Mouse (Mus musculus) bone marrow macrophage, adult 2 months (primary cell): Measurements from ENCODE around the gene Gtf2i. TPM values are rescaled to one million over a fixed set of nuclear protein-coding genes. Genes with fewer than 3 reads are reported as not detected.

ENCODE experiments used
- H3K27ac ChIP-seq: 2 replicates; pipeline ENCODE4 v1.5.1; 2012; ENCODE audit warnings: low read depth, low read length; ENCODE audit not compliant: insufficient read depth
- H3K4me1 ChIP-seq: 2 replicates; pipeline ENCODE4 v1.6.1; 2012; ENCODE audit warnings: low read length; ENCODE audit not compliant: control insufficient read depth, insufficient read depth
- H3K4me3 ChIP-seq: 2 replicates; pipeline ENCODE4 v1.5.1; 2012; ENCODE audit warnings: mild to moderate bottlenecking, low read length, moderate library complexity; ENCODE audit not compliant: insufficient read depth
- CTCF ChIP-seq: IDR thresholded peaks from 2 replicates; pipeline ENCODE4 v1.5.1; 2012; ENCODE audit warnings: low read depth, mild to moderate bottlenecking, low read length, moderate library complexity
- POLR2A ChIP-seq: IDR thresholded peaks from 2 replicates; pipeline ENCODE4 v1.6.1; 2012; ENCODE audit warnings: mild to moderate bottlenecking, low read depth, low read length, borderline replicate concordance
- polyA plus RNA-seq: library from polyadenylated mRNA; stranded (reverse); fragments of >200 nt; gene quantifications from 2 replicates; pipeline ENCODE4 v1.2.4, GENCODE M21; 2012; ENCODE audit not compliant: missing spikeins, insufficient read depth, insufficient read length

Gtf2i gene
- polyA plus RNA-seq, 1 experiment = 67.3 TPM

DNA sequence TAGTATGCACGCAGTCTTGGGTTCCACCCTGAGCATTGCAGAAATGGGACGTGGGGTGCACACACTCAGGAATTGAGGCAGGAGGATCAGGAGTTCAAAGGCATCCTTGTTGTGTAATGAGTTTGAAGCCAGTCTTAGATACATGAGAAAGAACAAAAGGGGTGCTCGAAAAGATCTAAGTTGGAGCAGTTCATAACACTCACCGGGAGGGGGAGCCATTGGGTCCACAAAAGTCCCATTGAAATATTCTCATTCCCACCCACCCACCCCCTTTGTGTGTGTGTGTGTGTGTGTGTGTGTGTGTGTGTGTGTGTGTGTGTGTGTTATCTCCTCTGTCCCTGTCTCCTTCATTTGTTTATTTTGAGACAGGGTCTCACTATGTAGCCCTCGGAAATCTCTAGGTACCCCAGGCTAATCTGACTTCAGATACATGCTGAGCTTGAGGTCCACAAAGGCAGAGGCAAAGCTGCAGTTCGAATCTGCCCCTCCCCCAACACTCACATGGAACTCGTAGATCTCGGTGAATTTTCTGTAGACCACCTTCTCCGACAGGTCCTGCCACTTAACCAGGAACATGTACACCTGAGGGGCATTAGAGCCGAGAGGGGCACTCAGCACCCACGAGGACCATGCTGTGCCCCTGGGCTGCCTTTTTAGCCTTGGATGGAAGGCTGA, 86.8 kb downstream of the Gtf2i start:
- peak overlapping the region; percentile 87 for H3K4me3 ChIP-seq
- TF ChIP-seq POLR2A (no peak), CTCF (no peak; the same call in 1 of the 2 replicates)
- peak overlapping the region; percentile 86 for H3K27ac ChIP-seq
- peaks cover 30% of the 10 kb centered on the region for H3K4me1 ChIP-seq

GRCm38 (mm10) chr5:134226946-134227345, 87.6 kb downstream of the Gtf2i start:
- peaks cover 27% of the 10 kb centered on the region for H3K4me1 ChIP-seq

DNA sequence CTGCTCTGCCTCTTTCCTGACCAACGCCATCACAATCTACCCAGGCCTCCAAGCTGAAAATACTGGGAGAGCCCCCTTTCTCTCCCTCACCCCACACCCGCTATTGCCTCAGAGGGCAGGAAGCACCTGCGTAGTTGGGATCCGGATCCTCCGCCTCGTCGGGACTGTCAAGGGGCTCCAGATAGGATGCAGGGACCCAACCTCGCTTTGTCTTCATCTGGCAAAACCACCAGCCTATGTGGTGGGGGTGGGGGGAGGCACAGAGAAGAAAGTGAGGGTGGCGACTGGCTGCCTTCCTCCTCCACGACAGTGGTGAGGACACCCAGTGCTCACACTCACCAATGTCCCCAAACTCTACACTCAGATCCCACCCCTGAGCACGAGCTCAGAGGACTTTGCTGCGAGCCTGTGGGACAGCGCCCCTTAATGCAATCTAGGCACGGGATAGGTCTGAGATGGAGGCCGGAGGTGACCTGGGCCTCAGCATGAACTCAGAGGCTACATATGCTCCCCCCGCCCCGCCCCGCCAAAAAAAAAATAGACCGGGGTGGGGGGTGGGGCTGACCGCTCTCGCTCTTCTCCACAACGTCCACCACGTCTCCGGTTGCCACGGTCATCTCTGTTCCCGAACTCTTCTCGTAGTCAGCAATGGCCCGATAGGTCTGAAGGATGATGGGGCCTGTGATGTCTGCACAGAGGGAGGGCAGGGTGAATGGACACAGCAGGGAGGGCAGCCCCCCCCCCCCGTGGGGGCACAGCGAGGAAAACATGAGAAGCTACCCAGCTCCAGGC, 89.3 kb downstream of the Gtf2i start:
- Histone ChIP-seq H3K4me3 (no peak overlapping the region), H3K27ac (no peak overlapping the region), H3K4me1 (peaks cover 15% of the 10 kb centered on the region)
- no peak for TF ChIP-seq CTCF
- no peak for TF ChIP-seq POLR2A

More at GRCm38 (mm10) chr5:134226946-134227345, 87.6 kb downstream of the Gtf2i start:
- Histone ChIP-seq H3K27ac (no peak overlapping the region), H3K4me3 (peak overlapping the region; percentile 48; the same call in 1 of the 2 replicates)
- TF ChIP-seq CTCF = no peak
- no peak for TF ChIP-seq POLR2A

- TF ChIP-seq POLR2A (no peak), CTCF (no peak)
- no peak overlapping the region for H3K27ac ChIP-seq
- peaks cover 3% of the 10 kb centered on the region; the same call in 1 of the 2 replicates for H3K4me1 ChIP-seq
- no peak overlapping the region for H3K4me3 ChIP-seq
These were observed 92.8 kb downstream of the Gtf2i start for GRCm38 (mm10) chr5:134221708-134222150.

DNA sequence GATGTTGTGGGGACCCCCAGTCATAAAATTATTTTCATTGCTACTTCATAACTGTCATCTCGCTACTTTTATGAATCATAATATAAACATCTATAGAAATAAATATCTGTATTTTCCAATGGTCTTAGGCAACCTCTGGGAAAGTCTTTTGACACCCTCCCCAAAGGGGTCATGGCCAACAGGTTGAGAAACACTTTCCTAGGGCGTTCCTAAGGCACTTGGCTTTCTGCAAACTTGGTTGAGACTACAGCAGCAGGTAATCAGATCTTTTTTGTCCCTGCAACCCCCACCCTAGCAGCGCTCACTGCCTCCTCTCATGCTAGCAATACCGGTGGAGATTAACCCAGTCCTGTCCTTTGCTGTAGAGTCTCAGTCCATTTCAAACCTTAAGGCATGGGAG, 93.3 kb downstream of the Gtf2i start:
- TF ChIP-seq CTCF (no peak), POLR2A (no peak)
- no peak overlapping the region for H3K27ac ChIP-seq
- H3K4me1 ChIP-seq = peaks cover 3% of the 10 kb centered on the region; the same call in 1 of the 2 replicates
- no peak overlapping the region for H3K4me3 ChIP-seq

- TF ChIP-seq CTCF (no peak), POLR2A (no peak)
- H3K27ac ChIP-seq = no peak overlapping the region
- no peak overlapping the region for H3K4me3 ChIP-seq
- peaks cover 18% of the 10 kb centered on the region for H3K4me1 ChIP-seq
These were observed 96.7 kb downstream of the Gtf2i start for GRCm38 (mm10) chr5:134217900-134218299.

- TF ChIP-seq CTCF (no peak), POLR2A (no peak)
- Histone ChIP-seq H3K27ac (peak overlapping the region; percentile 76), H3K4me3 (no peak overlapping the region)
These were observed 100.3 kb downstream of the Gtf2i start for GRCm38 (mm10) chr5:134214021-134214806.

DNA sequence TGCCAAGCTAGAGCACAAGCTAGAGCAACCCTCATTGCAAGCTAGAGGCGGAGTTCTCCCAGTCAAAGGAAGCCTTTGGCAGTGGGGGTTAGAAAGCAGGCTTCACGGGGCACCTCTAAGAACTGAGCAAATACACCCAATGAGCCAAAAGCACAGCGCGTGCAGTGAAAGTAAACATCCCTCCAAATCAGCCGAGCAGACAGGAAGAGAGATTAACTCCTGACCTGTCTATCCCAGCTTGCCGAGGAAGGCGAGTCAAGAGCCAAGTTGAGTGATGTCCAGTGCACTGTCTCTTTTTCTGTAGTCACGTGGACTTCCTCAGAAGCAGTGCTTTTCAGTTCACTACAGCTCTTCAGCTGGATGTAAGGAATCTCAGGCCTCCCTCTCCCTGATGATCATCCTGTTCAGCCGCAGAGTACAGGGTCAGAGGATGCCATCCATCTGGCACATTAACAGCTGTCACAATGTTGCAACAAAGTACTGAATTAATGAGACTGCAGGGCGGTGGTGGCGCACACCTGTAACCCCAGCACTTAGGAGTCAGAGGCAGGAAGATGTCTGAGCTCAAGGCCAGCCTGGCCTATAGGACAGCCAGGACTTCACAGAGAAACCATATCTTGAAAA, 104.5 kb downstream of the Gtf2i start:
- TF ChIP-seq CTCF (no peak), POLR2A (no peak)
- no peak overlapping the region for H3K27ac ChIP-seq
- H3K4me3 ChIP-seq = no peak overlapping the region
- H3K4me1 ChIP-seq = peaks cover 14% of the 10 kb centered on the region

More at GRCm38 (mm10) chr5:134214021-134214806, 100.3 kb downstream of the Gtf2i start:
- peaks cover 18% of the 10 kb centered on the region for H3K4me1 ChIP-seq

DNA sequence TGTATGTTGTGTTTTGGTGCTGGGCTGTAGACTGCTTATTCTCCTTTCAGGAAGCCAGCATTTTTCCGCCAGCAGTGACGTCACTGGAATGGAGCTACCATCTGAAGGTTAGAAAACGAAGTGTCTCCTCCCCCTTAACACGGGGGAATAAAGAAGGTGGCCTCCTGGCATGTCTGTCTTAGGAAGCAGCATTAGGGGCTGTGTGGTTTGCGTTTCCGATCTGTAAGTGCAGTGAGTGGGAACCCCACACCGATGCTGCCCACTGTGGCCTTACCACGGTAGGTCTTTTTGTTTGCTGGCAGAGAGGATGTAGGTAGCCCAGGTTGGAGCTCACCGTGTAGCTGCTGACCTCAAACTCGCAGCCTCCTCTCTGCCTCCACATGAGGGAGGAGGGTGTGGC, 107.8 kb downstream of the Gtf2i start:
- H3K4me1 ChIP-seq = no peaks in the 10 kb centered on the region
- H3K4me3 ChIP-seq = no peak overlapping the region

More for the DNA sequence above, 107.8 kb downstream of the Gtf2i start:
- TF ChIP-seq CTCF (no peak), POLR2A (no peak)
- no peak overlapping the region for H3K27ac ChIP-seq
